Mouse (Mus musculus): ENCODE results near the gene Plekhh3. TPM values are rescaled to one million over a fixed set of nuclear protein-coding genes. Genes with fewer than 3 reads are reported as not detected.
"Not testable (repeated sequence)": the region's sequence is repeated elsewhere in the genome, so short reads cannot be mapped to it uniquely, and the experiment has no call there.

The Plekhh3 gene
- polyA plus RNA-seq, 1 experiment from 2014 or later, result 23.8 TPM

DNA sequence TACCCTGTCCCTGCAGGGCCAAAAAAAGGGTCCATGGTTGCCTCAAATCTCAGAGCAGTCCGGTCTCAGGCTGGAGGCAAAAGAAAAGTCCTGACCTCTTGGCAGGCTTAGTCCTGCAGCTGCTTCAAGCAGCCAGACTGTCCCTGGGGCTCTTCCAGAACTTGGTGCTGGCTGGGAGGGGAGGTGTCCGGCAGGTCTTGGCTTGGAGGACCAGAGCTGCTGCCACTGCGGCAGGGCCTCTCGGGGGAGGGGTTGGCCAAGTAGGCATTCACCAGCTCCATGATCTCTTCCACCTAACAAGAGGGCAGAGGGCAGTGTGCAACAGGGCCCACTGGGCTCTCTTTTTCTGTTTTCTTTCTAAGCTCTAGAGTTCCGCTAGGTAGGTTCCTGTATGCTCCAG lies 8.4 kb downstream of the Plekhh3 start:
- peaks cover 41% of the 10 kb centered on the region for H3K36me3 ChIP-seq (ENCODE audit: control insufficient read depth, insufficient read depth, low read length)
- no peaks in the 10 kb centered on the region for H3K27me3 ChIP-seq (ENCODE audit: control insufficient read depth, insufficient read depth, low read length)

DNA sequence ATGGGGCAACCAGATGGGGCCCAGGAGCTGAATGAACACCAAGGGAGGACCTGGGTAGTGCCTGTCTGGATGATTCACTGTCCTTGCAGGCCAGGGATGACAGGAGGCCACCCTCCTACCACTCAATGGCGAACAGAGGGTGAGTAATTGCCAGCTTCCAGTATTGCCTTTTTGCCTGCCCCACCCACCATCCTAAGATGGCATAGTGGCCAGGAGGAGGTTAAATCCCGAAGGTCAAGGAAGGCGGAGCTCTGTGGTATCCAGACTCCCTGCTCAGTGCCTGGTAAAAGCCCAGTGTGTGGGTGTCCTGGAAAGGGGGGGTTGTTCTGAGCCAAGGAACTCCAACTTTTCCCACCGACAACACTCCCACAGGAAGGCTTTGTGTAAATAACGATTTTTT lies 8.8 kb downstream of the Plekhh3 start:
- no peaks in the 10 kb centered on the region for H3K27me3 ChIP-seq (ENCODE audit: control insufficient read depth, insufficient read depth, low read length)

More for the DNA sequence above, 8.4 kb downstream of the Plekhh3 start:
- Histone ChIP-seq H3K27ac (replicated peaks) (peak overlapping the region; percentile 35; the same call in 1 of the 2 replicates), H3K9me3 (ENCODE audit: control insufficient read depth, low read length) (no peaks in the 10 kb centered on the region), H3K9ac (ENCODE audit: low read length) (no peak overlapping the region), H3K4me2 (replicated peaks; ENCODE audit: low read depth) (no peak overlapping the region), H3K4me1 (replicated peaks; ENCODE audit: control insufficient read depth, insufficient read depth) (no peaks in the 10 kb centered on the region; the same call in 1 of the 2 replicates), H3K4me3 (ENCODE audit: low read depth, low read length) (no peak overlapping the region)
- TF ChIP-seq EP300 (optimal IDR thresholded peaks at IDR 0.05) (no peak), CTCF (IDR thresholded peaks at IDR 0.05; ENCODE audit: low read depth) (no peak)
- ATAC-seq (ENCODE audit: low FRiP score, low TSS enrichment) (no peak), DNase-seq (ENCODE audit: low spot score) (no peak)
- WGBS, result 39% methylated on average over 5 of the region's 5 CpGs

DNA sequence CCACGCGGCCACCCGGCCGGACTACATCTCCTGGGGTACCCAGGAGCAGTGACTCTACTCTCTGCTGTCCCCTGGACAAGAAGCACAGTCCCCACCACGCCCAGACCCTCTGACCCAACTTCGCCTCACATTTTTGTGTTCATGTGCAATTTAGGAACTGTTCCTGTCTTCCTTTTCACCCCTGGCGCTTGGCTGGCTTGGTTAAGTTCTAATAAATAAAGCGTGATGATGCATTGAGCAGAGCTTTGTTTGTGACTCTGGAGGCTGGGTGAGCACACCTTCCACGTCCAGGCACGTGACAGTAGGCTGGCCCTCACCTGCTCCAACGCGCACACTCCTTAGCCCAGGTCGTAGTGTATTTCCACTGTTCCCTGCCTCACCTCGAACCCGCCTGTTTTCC lies 9.6 kb downstream of the Plekhh3 start:
- TF ChIP-seq EP300 (optimal IDR thresholded peaks at IDR 0.05) (no peak), CTCF (IDR thresholded peaks at IDR 0.05; ENCODE audit: low read depth) (no peak)
- ATAC-seq (ENCODE audit: low FRiP score, low TSS enrichment) (no peak), DNase-seq (ENCODE audit: low spot score) (no peak)
- peaks cover 33% of the 10 kb centered on the region for H3K36me3 ChIP-seq (ENCODE audit: control insufficient read depth, insufficient read depth, low read length)
- no peaks in the 10 kb centered on the region; the same call in 1 of the 2 replicates for H3K4me1 ChIP-seq (replicated peaks; ENCODE audit: control insufficient read depth, insufficient read depth)
- H3K27ac ChIP-seq (replicated peaks), result 0 out of 2 replicates have a peak overlapping the region, but pooled peaks have one; percentile 4
- H3K9me3 ChIP-seq (ENCODE audit: control insufficient read depth, low read length), result no peaks in the 10 kb centered on the region
- no peak overlapping the region for H3K4me3 ChIP-seq (ENCODE audit: low read depth, low read length)
- H3K4me2 ChIP-seq (replicated peaks; ENCODE audit: low read depth), result no peak overlapping the region
- H3K27me3 ChIP-seq (ENCODE audit: control insufficient read depth, insufficient read depth, low read length), result no peaks in the 10 kb centered on the region
- H3K9ac ChIP-seq (ENCODE audit: low read length), result no peak overlapping the region
- WGBS, result 80% methylated on average over 15 of the region's 15 CpGs

More for the DNA sequence above, 8.8 kb downstream of the Plekhh3 start:
- Histone ChIP-seq H3K4me1 (replicated peaks; ENCODE audit: control insufficient read depth, insufficient read depth) (no peaks in the 10 kb centered on the region; the same call in 1 of the 2 replicates), H3K36me3 (ENCODE audit: control insufficient read depth, insufficient read depth, low read length) (peaks cover 36% of the 10 kb centered on the region), H3K9ac (ENCODE audit: low read length) (no peak overlapping the region), H3K4me2 (replicated peaks; ENCODE audit: low read depth) (no peak overlapping the region), H3K27ac (replicated peaks) (no peak overlapping the region; the same call in 1 of the 2 replicates), H3K4me3 (ENCODE audit: low read depth, low read length) (no peak overlapping the region), H3K9me3 (ENCODE audit: control insufficient read depth, low read length) (no peaks in the 10 kb centered on the region)
- TF ChIP-seq CTCF (IDR thresholded peaks at IDR 0.05; ENCODE audit: low read depth), result no peak
- TF ChIP-seq EP300 (optimal IDR thresholded peaks at IDR 0.05), result no peak
- no peak for DNase-seq (ENCODE audit: low spot score)
- WGBS, result 46% methylated on average over 5 of the region's 5 CpGs
- ATAC-seq (ENCODE audit: low FRiP score, low TSS enrichment), result no peak

DNA sequence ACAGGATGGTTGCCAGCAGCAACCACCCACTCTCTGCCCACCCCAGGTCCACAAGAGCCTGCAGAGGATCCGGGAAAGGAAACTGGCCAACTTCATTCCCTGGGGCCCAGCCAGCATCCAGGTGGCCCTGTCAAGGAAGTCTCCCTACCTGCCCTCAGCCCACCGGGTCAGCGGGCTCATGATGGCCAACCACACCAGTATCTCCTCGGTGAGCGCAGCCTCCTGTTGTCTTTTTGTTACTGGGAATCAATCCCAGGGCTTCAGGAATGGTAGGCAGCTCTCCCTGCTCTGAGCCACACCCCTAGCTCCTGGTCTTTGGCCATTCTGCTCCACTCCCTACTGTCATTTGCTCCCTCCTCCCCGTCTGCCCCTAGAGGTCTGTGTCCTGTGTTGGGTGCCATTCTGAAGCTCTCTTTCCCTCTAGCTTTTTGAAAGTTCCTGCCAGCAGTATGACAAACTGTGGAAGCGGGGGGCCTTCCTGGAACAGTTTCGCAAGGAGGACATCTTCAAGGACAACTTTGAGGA lies 10.1 kb downstream of the Plekhh3 start:
- not testable (repeated sequence) for H3K27me3 ChIP-seq (ENCODE audit: control insufficient read depth, insufficient read depth, low read length); ATAC-seq (ENCODE audit: low FRiP score, low TSS enrichment); H3K27ac ChIP-seq (replicated peaks); H3K4me3 ChIP-seq (ENCODE audit: low read depth, low read length); H3K4me1 ChIP-seq (replicated peaks; ENCODE audit: control insufficient read depth, insufficient read depth); H3K9ac ChIP-seq (ENCODE audit: low read length); H3K4me2 ChIP-seq (replicated peaks; ENCODE audit: low read depth); H3K9me3 ChIP-seq (ENCODE audit: control insufficient read depth, low read length); DNase-seq (ENCODE audit: low spot score)
- WGBS, result 81% methylated on average over 7 of the region's 8 CpGs
- peaks cover 28% of the 10 kb centered on the region for H3K36me3 ChIP-seq (ENCODE audit: control insufficient read depth, insufficient read depth, low read length)

DNA sequence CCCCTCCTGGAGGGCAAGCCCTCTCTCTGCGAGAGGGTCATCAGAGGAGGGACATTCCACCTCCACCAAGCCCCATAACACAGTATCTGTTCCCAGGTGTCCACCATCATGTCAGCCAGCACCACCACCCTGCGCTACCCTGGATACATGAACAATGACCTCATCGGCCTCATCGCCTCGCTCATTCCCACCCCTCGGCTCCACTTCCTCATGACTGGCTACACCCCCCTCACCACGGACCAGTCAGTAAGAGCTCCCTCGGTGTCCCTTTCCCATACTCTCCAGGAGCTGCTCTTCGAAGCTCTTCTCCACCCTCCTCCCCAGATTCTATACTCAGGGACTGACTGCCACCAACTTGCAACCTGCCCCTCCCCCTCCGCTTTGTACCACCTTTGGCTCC lies 11.0 kb downstream of the Plekhh3 start:
- H3K36me3 ChIP-seq (ENCODE audit: control insufficient read depth, insufficient read depth, low read length), result peaks cover 23% of the 10 kb centered on the region
- ATAC-seq (ENCODE audit: low FRiP score, low TSS enrichment); DNase-seq (ENCODE audit: low spot score); H3K4me3 ChIP-seq (ENCODE audit: low read depth, low read length); H3K4me1 ChIP-seq (replicated peaks; ENCODE audit: control insufficient read depth, insufficient read depth); H3K9me3 ChIP-seq (ENCODE audit: control insufficient read depth, low read length); H3K27me3 ChIP-seq (ENCODE audit: control insufficient read depth, insufficient read depth, low read length); H3K9ac ChIP-seq (ENCODE audit: low read length); H3K4me2 ChIP-seq (replicated peaks; ENCODE audit: low read depth); H3K27ac ChIP-seq (replicated peaks): not testable (repeated sequence)
- WGBS, result 75% methylated on average over 8 of the region's 10 CpGs

DNA sequence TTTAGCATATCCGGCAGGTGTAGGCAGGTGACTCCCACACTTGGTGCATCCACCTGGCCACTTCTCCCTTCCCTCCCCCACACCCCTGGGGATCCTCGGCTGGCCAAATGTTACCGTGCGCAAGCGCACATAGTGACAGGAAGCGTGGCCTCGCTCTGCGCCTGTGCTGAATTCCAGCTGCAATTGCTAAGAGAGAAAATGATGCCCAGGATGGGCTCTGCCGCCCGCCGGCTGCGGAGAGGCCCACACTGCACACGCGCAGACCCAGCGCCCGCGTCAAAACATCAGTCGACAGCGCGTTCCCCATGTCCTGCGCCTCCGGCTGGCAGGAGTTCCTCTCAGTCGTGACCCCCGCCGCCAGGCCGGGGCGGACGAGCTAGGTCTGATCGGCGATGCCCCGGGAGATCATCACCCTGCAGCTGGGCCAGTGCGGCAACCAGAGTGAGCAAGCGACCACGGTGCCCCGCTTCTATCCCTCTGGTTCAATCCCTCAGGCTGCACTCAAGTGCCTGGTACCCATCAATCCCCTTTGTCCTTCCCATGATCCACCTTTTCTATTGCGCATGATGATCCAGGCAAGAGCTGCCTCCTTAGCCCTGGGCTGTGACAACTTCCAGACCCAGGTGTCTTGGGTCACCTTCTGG lies 15.3 kb downstream of the Plekhh3 start, which contains the start of gene Tubg2:
Tubg2 (plus strand) TSS at position 180 of the 644 bp plus-strand sequence.
- Histone ChIP-seq H3K27me3 (ENCODE audit: control insufficient read depth, insufficient read depth, low read length) (no peaks in the 10 kb centered on the region), H3K4me3 (ENCODE audit: low read depth, low read length) (peak within 1 kb of the TSS; percentile 33), H3K4me2 (replicated peaks; ENCODE audit: low read depth) (peak within 1 kb of the TSS; percentile 66), H3K36me3 (ENCODE audit: control insufficient read depth, insufficient read depth, low read length) (no peaks in the 10 kb centered on the region), H3K27ac (replicated peaks) (peak within 1 kb of the TSS; percentile 67), H3K4me1 (replicated peaks; ENCODE audit: control insufficient read depth, insufficient read depth) (no peaks in the 10 kb centered on the region; the same call in 1 of the 2 replicates), H3K9me3 (ENCODE audit: control insufficient read depth, low read length) (no peaks in the 10 kb centered on the region), H3K9ac (ENCODE audit: low read length) (peak within 1 kb of the TSS; percentile 65)
- ATAC-seq (ENCODE audit: low FRiP score, low TSS enrichment) (peak; percentile 57; the same call in 1 of the 2 replicates), DNase-seq (ENCODE audit: low spot score) (peak; percentile 39)
- TF ChIP-seq CTCF (IDR thresholded peaks at IDR 0.05; ENCODE audit: low read depth), result peak; percentile 9; the same call in 1 of the 2 replicates
- TF ChIP-seq EP300 (optimal IDR thresholded peaks at IDR 0.05), result no peak
- WGBS, result 3% methylated on average over 36 of the region's 36 CpGs

Measured in stomach, postnatal 0 days (tissue).